Mouse (Mus musculus): ENCODE measurements around the gene Ppfia3. TPM values are rescaled to one million over a fixed set of nuclear protein-coding genes. Genes with fewer than 3 reads are reported as not detected.
A peak's percentile ranks its signal among the peaks of the same experiment; 100 is the strongest.

The Ppfia3 gene
- polyA plus RNA-seq, 1 experiment from 2014 or later = 30.4 TPM

DNA sequence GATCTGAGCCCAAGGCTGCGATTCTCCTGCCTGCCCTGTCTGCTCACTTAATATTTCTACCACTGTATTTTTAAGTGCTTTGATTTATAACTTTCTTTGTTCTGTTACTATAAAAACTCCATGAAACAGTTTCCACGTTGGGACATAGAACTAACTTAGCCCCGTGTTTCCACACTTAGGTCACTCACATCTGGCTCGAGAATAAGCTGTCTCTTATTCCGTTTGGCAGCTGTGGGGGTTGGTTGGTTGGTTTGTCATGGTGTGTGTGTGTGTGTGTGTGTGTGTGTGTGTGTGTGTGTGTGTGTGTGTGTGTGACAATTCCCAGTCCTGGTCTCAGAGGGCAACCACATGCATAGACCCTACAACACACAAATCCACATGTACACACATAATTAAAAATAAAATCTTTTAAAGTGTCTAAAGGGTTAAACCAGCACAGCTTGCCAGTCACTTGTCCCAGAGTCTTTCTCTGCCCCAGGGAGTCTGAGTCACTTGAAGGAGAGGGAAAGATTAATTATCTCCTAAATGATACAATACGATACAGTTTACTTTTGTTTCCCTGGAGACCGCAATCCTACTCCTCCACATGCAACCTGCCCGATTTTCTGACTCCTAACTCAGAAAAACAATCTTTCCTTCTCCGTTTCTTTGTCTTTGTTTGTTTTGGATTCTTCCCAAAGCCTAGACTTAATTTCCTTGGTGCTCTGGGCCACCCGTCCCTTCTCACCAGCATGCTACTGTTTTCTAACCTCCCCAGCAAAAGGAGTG is 53.9 kb downstream of the Ppfia3 start:
- ATAC-seq (ENCODE audit: low read depth) = no peak
- Histone ChIP-seq H3K9ac (replicated peaks; ENCODE audit: low read depth, low read length) (no peak overlapping the region), H3K36me3 (ENCODE audit: control insufficient read depth, insufficient read depth, low read length) (no peaks in the 10 kb centered on the region), H3K9me3 (ENCODE audit: control insufficient read depth, low read length) (no peaks in the 10 kb centered on the region), H3K27me3 (ENCODE audit: control insufficient read depth, insufficient read depth, low read length) (no peaks in the 10 kb centered on the region), H3K4me3 (ENCODE audit: low read depth, low read length) (no peak overlapping the region), H3K4me2 (ENCODE audit: low read depth, low read length) (no peak overlapping the region; the same call in 1 of the 2 replicates), H3K4me1 (ENCODE audit: control insufficient read depth, insufficient read depth, low read length) (0 out of 2 replicates have a peak, but pooled peaks cover 6% of the 10 kb centered on the region), H3K27ac (ENCODE audit: low read depth, low read length) (peak overlapping the region; percentile 2; the same call in 1 of the 2 replicates)
- WGBS = 21% methylated on average over 10 of the region's 10 CpGs

- no peak overlapping the region for H3K9ac ChIP-seq (replicated peaks; ENCODE audit: low read depth, low read length)
- no peak overlapping the region for H3K4me3 ChIP-seq (ENCODE audit: low read depth, low read length)
- no peak for ATAC-seq (ENCODE audit: low read depth)
- WGBS = 69% methylated on average over 8 of the region's 8 CpGs
- H3K36me3 ChIP-seq (ENCODE audit: control insufficient read depth, insufficient read depth, low read length) = no peaks in the 10 kb centered on the region
- no peaks in the 10 kb centered on the region for H3K27me3 ChIP-seq (ENCODE audit: control insufficient read depth, insufficient read depth, low read length)
- H3K4me1 ChIP-seq (ENCODE audit: control insufficient read depth, insufficient read depth, low read length) = 0 out of 2 replicates have a peak, but pooled peaks cover 6% of the 10 kb centered on the region
- H3K9me3 ChIP-seq (ENCODE audit: control insufficient read depth, low read length) = no peaks in the 10 kb centered on the region
- no peak overlapping the region for H3K4me2 ChIP-seq (ENCODE audit: low read depth, low read length)
- H3K27ac ChIP-seq (ENCODE audit: low read depth, low read length) = no peak overlapping the region
Measured at GRCm38 (mm10) chr7:45312023-45312422, 54.8 kb downstream of the Ppfia3 start.

DNA sequence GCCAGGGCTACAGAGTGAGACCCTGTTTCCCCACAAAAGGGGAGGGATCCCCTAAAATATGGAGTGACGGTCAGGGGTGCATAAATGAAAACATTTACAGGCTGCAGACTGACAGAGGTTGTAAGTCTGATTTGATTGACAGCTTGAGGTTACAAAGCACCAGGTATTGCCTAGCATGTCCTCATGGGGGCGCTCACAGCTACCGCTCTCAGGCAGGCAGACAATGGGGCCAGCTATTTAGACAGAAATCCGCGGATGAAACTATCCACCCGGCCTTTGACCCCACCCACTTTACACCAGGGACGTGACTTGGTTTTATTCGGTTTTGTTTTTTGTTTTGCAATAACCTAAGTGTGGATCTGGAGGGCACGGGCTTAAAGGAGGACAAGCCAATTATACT is 57.4 kb downstream of the Ppfia3 start:
- 13% methylated on average over 9 of the region's 9 CpGs for WGBS
- ATAC-seq (ENCODE audit: low read depth) = no peak
- H3K4me1 ChIP-seq (ENCODE audit: control insufficient read depth, insufficient read depth, low read length) = 0 out of 2 replicates have a peak, but pooled peaks cover 6% of the 10 kb centered on the region
- H3K27ac ChIP-seq (ENCODE audit: low read depth, low read length) = no peak overlapping the region
- H3K36me3 ChIP-seq (ENCODE audit: control insufficient read depth, insufficient read depth, low read length) = no peaks in the 10 kb centered on the region
- H3K4me3 ChIP-seq (ENCODE audit: low read depth, low read length) = no peak overlapping the region
- H3K27me3 ChIP-seq (ENCODE audit: control insufficient read depth, insufficient read depth, low read length) = no peaks in the 10 kb centered on the region
- no peak overlapping the region for H3K4me2 ChIP-seq (ENCODE audit: low read depth, low read length)
- H3K9ac ChIP-seq (replicated peaks; ENCODE audit: low read depth, low read length) = no peak overlapping the region
- H3K9me3 ChIP-seq (ENCODE audit: control insufficient read depth, low read length) = no peaks in the 10 kb centered on the region

DNA sequence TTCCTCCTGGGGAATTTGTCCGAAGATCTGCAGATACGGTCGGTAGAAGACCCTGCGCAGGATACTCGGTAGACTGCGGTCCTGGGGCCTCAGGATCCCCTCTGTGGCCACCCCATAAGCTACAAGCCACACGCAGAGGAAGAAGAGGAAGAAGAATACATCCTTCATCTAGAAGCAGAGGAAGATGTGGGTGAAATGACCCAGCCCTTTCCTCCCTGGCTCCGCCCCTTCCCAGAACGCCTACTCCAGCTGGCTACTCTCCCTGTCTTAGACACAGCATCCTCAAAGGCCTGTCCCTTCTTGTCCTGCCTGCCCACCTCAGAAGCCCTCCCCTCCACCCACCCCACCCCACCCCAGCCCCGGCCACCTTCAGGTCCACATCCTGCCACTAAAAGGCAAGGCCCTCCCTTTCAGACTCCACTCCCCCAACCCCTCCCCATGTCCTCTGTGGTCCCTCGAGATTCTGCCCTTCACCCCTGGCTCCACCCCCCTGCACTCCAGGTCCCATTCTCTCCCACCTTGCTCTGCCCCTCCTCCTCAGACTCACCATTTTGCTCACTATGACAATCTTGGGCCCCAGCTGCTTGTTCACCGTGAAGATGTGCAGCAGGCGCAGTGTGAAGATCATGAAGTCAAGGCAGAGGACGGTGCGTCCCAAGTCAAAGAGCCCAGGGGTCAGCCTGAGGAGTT is 58.1 kb downstream of the Ppfia3 start:
- ATAC-seq (ENCODE audit: low read depth) = no peak
- WGBS = 62% methylated on average over 15 of the region's 15 CpGs
- no peak overlapping the region for H3K27ac ChIP-seq (ENCODE audit: low read depth, low read length)
- no peaks in the 10 kb centered on the region for H3K27me3 ChIP-seq (ENCODE audit: control insufficient read depth, insufficient read depth, low read length)
- no peak overlapping the region for H3K4me3 ChIP-seq (ENCODE audit: low read depth, low read length)
- H3K4me1 ChIP-seq (ENCODE audit: control insufficient read depth, insufficient read depth, low read length) = 0 out of 2 replicates have a peak, but pooled peaks cover 6% of the 10 kb centered on the region
- no peaks in the 10 kb centered on the region for H3K36me3 ChIP-seq (ENCODE audit: control insufficient read depth, insufficient read depth, low read length)
- H3K9ac ChIP-seq (replicated peaks; ENCODE audit: low read depth, low read length) = no peak overlapping the region
- no peaks in the 10 kb centered on the region for H3K9me3 ChIP-seq (ENCODE audit: control insufficient read depth, low read length)
- H3K4me2 ChIP-seq (ENCODE audit: low read depth, low read length) = no peak overlapping the region

DNA sequence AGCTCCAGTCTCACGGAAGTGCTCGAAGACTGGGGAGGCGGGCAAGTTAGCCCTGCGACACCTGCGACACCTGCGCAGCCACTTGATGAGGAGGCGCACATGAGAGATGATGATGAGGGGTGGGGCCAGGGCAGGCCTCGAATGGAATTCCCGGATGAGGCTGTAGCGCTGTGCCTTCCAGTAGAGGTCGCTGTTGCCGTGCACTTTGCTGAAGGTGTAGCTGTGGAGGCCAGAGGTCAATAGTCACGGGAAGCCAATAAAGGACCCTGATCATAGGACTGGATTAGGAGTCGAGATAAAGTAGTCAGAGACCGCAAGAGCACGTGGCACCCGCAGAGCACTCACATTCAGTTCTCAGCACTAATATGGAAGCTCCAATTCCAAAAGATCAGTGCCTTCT is 61.5 kb downstream of the Ppfia3 start:
- H3K36me3 ChIP-seq (ENCODE audit: control insufficient read depth, insufficient read depth, low read length) = no peaks in the 10 kb centered on the region
- 0 out of 2 replicates have a peak, but pooled peaks cover 6% of the 10 kb centered on the region for H3K4me1 ChIP-seq (ENCODE audit: control insufficient read depth, insufficient read depth, low read length)
- WGBS = 4% methylated on average over 17 of the region's 17 CpGs
- peak overlapping the region; percentile 43 for H3K4me2 ChIP-seq (ENCODE audit: low read depth, low read length)
- peak; percentile 49; the same call in 1 of the 2 replicates for ATAC-seq (ENCODE audit: low read depth)
- no peaks in the 10 kb centered on the region for H3K27me3 ChIP-seq (ENCODE audit: control insufficient read depth, insufficient read depth, low read length)
- H3K9ac ChIP-seq (replicated peaks; ENCODE audit: low read depth, low read length) = no peak overlapping the region; the same call in 1 of the 2 replicates
- H3K9me3 ChIP-seq (ENCODE audit: control insufficient read depth, low read length) = no peaks in the 10 kb centered on the region
- no peak overlapping the region for H3K27ac ChIP-seq (ENCODE audit: low read depth, low read length)
- H3K4me3 ChIP-seq (ENCODE audit: low read depth, low read length) = peak overlapping the region; percentile 10; the same call in 1 of the 2 replicates

DNA sequence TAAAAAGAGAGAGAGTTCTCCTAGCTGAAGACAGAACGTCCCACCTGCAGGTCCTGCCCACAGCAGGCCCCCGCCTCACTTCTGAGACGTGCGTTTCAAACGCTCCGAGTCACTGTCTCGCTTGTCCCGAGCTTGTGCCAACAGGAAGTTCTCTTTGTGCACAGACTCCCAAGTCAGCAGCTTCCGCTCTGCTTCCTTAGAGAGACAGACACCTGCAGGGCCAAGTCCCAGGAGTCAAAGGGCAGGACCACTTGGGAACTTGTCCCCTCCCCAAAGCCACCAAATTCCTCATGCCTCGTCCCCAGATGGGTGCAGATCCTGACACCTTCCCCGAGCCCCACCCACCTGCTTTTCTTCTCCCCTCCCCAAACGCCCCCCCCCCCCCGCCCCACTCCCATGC is 62.0 kb downstream of the Ppfia3 start:
- H3K4me2 ChIP-seq (ENCODE audit: low read depth, low read length) = peak overlapping the region; percentile 43

DNA sequence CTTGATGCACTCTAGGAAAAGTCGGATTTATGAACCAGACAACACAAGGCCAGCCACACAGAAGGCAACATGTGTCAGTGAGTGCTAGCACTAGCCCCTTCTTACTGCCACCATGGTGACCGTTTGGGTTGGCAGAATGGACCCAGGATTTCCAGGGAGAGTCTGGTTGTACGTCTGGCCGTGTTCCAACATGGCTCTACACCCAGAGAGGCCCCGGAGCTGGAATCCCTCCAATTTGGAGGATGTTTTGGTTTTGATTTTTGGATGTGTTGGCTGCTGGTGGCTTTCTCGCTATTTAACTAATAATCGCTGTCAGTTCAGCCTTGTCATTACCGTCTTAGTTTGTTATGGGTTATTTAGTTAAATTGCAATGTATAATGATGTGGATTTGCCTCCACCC is 64.2 kb downstream of the Ppfia3 start:
- ATAC-seq (ENCODE audit: low read depth) = no peak
- Histone ChIP-seq H3K9ac (replicated peaks; ENCODE audit: low read depth, low read length) (no peak overlapping the region), H3K4me2 (ENCODE audit: low read depth, low read length) (no peak overlapping the region), H3K4me1 (ENCODE audit: control insufficient read depth, insufficient read depth, low read length) (0 out of 2 replicates have a peak, but pooled peaks cover 6% of the 10 kb centered on the region), H3K36me3 (ENCODE audit: control insufficient read depth, insufficient read depth, low read length) (no peaks in the 10 kb centered on the region), H3K27ac (ENCODE audit: low read depth, low read length) (no peak overlapping the region), H3K4me3 (ENCODE audit: low read depth, low read length) (no peak overlapping the region), H3K27me3 (ENCODE audit: control insufficient read depth, insufficient read depth, low read length) (no peaks in the 10 kb centered on the region), H3K9me3 (ENCODE audit: control insufficient read depth, low read length) (no peaks in the 10 kb centered on the region)
- 61% methylated on average over 8 of the region's 8 CpGs for WGBS

More for the DNA sequence above, 62.0 kb downstream of the Ppfia3 start:
- WGBS = 16% methylated on average over 11 of the region's 13 CpGs
- no peaks in the 10 kb centered on the region for H3K27me3 ChIP-seq (ENCODE audit: control insufficient read depth, insufficient read depth, low read length)
- H3K4me1 ChIP-seq (ENCODE audit: control insufficient read depth, insufficient read depth, low read length) = 0 out of 2 replicates have a peak, but pooled peaks cover 6% of the 10 kb centered on the region
- peak overlapping the region; percentile 10; the same call in 1 of the 2 replicates for H3K4me3 ChIP-seq (ENCODE audit: low read depth, low read length)
- no peaks in the 10 kb centered on the region for H3K9me3 ChIP-seq (ENCODE audit: control insufficient read depth, low read length)
- H3K27ac ChIP-seq (ENCODE audit: low read depth, low read length) = no peak overlapping the region
- H3K9ac ChIP-seq (replicated peaks; ENCODE audit: low read depth, low read length) = no peak overlapping the region; the same call in 1 of the 2 replicates
- ATAC-seq (ENCODE audit: low read depth) = no peak
- H3K36me3 ChIP-seq (ENCODE audit: control insufficient read depth, insufficient read depth, low read length) = no peaks in the 10 kb centered on the region

DNA sequence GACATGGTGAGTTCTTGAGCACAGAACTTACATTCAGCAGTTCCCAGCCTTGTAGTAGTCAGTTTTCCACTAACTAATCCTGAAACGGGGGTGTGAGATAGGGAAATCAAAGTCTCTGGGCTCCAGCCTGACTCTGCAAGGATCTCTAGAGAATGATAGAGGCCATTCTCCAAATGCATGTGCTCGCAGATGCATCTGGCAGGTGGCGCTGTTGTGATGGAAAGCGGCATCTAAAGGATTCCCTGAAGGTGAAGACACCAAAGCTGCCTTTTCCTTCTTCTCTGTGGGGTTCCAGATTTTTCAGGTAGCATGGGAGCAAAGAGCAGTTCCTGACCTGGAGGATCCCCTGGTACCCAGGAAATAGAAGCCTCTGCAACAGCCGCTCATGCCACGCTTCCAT is 66.5 kb downstream of the Ppfia3 start:
- Histone ChIP-seq H3K4me3 (ENCODE audit: low read depth, low read length) (no peak overlapping the region), H3K36me3 (ENCODE audit: control insufficient read depth, insufficient read depth, low read length) (no peaks in the 10 kb centered on the region), H3K27ac (ENCODE audit: low read depth, low read length) (no peak overlapping the region), H3K9me3 (ENCODE audit: control insufficient read depth, low read length) (no peaks in the 10 kb centered on the region), H3K4me2 (ENCODE audit: low read depth, low read length) (no peak overlapping the region; the same call in 1 of the 2 replicates), H3K9ac (replicated peaks; ENCODE audit: low read depth, low read length) (no peak overlapping the region), H3K27me3 (ENCODE audit: control insufficient read depth, insufficient read depth, low read length) (no peaks in the 10 kb centered on the region), H3K4me1 (ENCODE audit: control insufficient read depth, insufficient read depth, low read length) (0 out of 2 replicates have a peak, but pooled peaks cover 6% of the 10 kb centered on the region)
- peak; percentile 47; the same call in 1 of the 2 replicates for ATAC-seq (ENCODE audit: low read depth)
- 23% methylated on average over 6 of the region's 6 CpGs for WGBS

DNA sequence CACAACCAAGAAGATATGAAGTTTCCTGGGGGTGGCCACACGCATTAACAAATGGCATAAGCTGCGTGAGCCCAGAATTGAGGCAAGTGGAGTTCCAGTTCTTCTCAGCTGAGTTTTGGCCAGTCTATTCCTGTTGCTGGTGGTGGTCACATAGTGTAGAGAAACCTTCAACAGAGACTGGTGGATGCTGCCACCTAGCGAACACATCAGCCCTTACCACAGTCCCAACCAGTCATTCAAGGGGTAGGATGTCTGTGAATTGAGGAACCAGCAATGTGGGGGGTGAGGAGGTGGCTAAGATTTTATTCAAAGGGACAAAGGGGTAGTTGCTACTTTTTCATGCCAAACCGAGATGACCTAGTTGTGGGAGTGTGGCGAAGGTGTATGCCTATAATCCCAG is 67.1 kb downstream of the Ppfia3 start:
- H3K4me3 ChIP-seq (ENCODE audit: low read depth, low read length) = no peak overlapping the region
- WGBS = 23% methylated on average over 5 of the region's 5 CpGs
- H3K27ac ChIP-seq (ENCODE audit: low read depth, low read length) = no peak overlapping the region
- no peaks in the 10 kb centered on the region for H3K27me3 ChIP-seq (ENCODE audit: control insufficient read depth, insufficient read depth, low read length)
- no peak overlapping the region for H3K9ac ChIP-seq (replicated peaks; ENCODE audit: low read depth, low read length)
- peak; percentile 92 for ATAC-seq (ENCODE audit: low read depth)
- no peak overlapping the region for H3K4me2 ChIP-seq (ENCODE audit: low read depth, low read length)
- H3K9me3 ChIP-seq (ENCODE audit: control insufficient read depth, low read length) = no peaks in the 10 kb centered on the region
- 0 out of 2 replicates have a peak, but pooled peaks cover 6% of the 10 kb centered on the region for H3K4me1 ChIP-seq (ENCODE audit: control insufficient read depth, insufficient read depth, low read length)
- no peaks in the 10 kb centered on the region for H3K36me3 ChIP-seq (ENCODE audit: control insufficient read depth, insufficient read depth, low read length)

Data from neural tube, embryonic 14.5 days (tissue).